Mouse (Mus musculus) spleen, postnatal 4 days (tissue): ENCODE data around the gene Comp.

Source experiments
- DNase-seq, 2 experiments: peaks; one replicate each; pipeline ENCODE4 v3.0.0; 2022; ENCODE audit warnings: low spot score in 2 of 2

Comp gene

GRCm38 (mm10) chr8:70397611-70398563 is 24.5 kb downstream of the Comp start:
- no peak for DNase-seq

- DNase-seq = no peak
These were observed 30.9 kb downstream of the Comp start for GRCm38 (mm10) chr8:70404212-70404611.

- DNase-seq = no peak
These were observed 31.8 kb downstream of the Comp start for GRCm38 (mm10) chr8:70405189-70405588.

- no peak for DNase-seq
These were observed 33.2 kb downstream of the Comp start for GRCm38 (mm10) chr8:70406427-70407069.

GRCm38 (mm10) chr8:70408301-70408700 is 34.9 kb downstream of the Comp start:
- DNase-seq = no peak

GRCm38 (mm10) chr8:70409019-70409418 is 35.7 kb downstream of the Comp start:
- DNase-seq = no peak

- no peak for DNase-seq
These were observed 36.1 kb downstream of the Comp start for GRCm38 (mm10) chr8:70409455-70409871.

GRCm38 (mm10) chr8:70410281-70410680 is 36.9 kb downstream of the Comp start:
- DNase-seq = no peak

GRCm38 (mm10) chr8:70414310-70414946 is 41.1 kb downstream of the Comp start:
- DNase-seq = no peak

- no peak for DNase-seq
These were observed 42.4 kb downstream of the Comp start for GRCm38 (mm10) chr8:70415540-70416451.

GRCm38 (mm10) chr8:70416941-70417340 is 43.6 kb downstream of the Comp start:
- DNase-seq = no peak

GRCm38 (mm10) chr8:70417914-70418313 is 44.6 kb downstream of the Comp start:
- no peak for DNase-seq

- DNase-seq = no peak
These were observed 45.6 kb downstream of the Comp start for GRCm38 (mm10) chr8:70418954-70419353.

- DNase-seq = no peak
These were observed 46.7 kb downstream of the Comp start for GRCm38 (mm10) chr8:70419879-70420643.

GRCm38 (mm10) chr8:70421349-70422104 is 48.2 kb downstream of the Comp start:
- DNase-seq = no peak

- no peak for DNase-seq
These were observed 49.4 kb downstream of the Comp start for GRCm38 (mm10) chr8:70422722-70423121.

GRCm38 (mm10) chr8:70426300-70426907 is 53.0 kb downstream of the Comp start:
- DNase-seq = no peak

- DNase-seq = no peak
These were observed 57.9 kb downstream of the Comp start for GRCm38 (mm10) chr8:70431213-70431612.
